Mouse (Mus musculus) stomach, postnatal 0 days (tissue): ENCODE results near the gene Zbtb8a. TPM values are rescaled to one million over a fixed set of nuclear protein-coding genes. Genes with fewer than 3 reads are reported as not detected.

Experiments
- ATAC-seq: fragments of 200-750 bp; cut with Nextera tagmentation; 2 replicates; pipeline ENCODE4 v1.8.0; 2017; ENCODE audit not compliant: low FRiP score, low TSS enrichment
- DNase-seq: peaks from one replicate; pipeline ENCODE4 v3.0.0-alpha.2; 2016; ENCODE audit warnings: low spot score
- H3K27ac ChIP-seq: fragments of 300-500 bp; sonication (generic); replicated peaks from 2 replicates; pipeline ENCODE4 v1.5.1; 2014; ENCODE audit warnings: mild to moderate bottlenecking, control low read depth
- H3K27me3 ChIP-seq: fragments of 300-500 bp; sonication (generic); 2 replicates; pipeline ENCODE4 v1.6.1; 2014; ENCODE audit warnings: low read length; ENCODE audit not compliant: control insufficient read depth, insufficient read depth
- H3K36me3 ChIP-seq: fragments of 300-500 bp; sonication (generic); 2 replicates; pipeline ENCODE4 v1.6.1; 2014; ENCODE audit warnings: low read length, mixed read lengths; ENCODE audit not compliant: control insufficient read depth, insufficient read depth
- H3K4me1 ChIP-seq: fragments of 300-500 bp; sonication (generic); replicated peaks from 2 replicates; pipeline ENCODE4 v1.6.1; 2014; ENCODE audit warnings: antibody characterized with exemption; ENCODE audit not compliant: control insufficient read depth, insufficient read depth
- H3K4me2 ChIP-seq: fragments of 300-500 bp; sonication (generic); replicated peaks from 2 replicates; pipeline ENCODE4 v1.6.1; 2014; ENCODE audit warnings: low read depth, mild to moderate bottlenecking, control low read depth, moderate library complexity
- H3K4me3 ChIP-seq: fragments of 300-500 bp; sonication (generic); 2 replicates; pipeline ENCODE4 v1.5.1; 2014; ENCODE audit warnings: low read depth, low read length, control low read depth
- H3K9ac ChIP-seq: fragments of 300-500 bp; sonication (generic); 2 replicates; pipeline ENCODE4 v1.6.1; 2014; ENCODE audit warnings: mild to moderate bottlenecking, low read length, control low read depth, mixed read lengths
- H3K9me3 ChIP-seq: fragments of 300-500 bp; sonication (generic); 2 replicates; pipeline ENCODE4 v1.6.1; 2016; ENCODE audit warnings: low read length; ENCODE audit not compliant: control insufficient read depth
- CTCF ChIP-seq: IDR thresholded peaks from 2 replicates; pipeline ENCODE4 v1.5.1; 2016; ENCODE audit warnings: antibody characterized with exemption, low read depth, mild to moderate bottlenecking, moderate library complexity
- EP300 ChIP-seq: optimal IDR thresholded peaks from 2 replicates; pipeline ENCODE3; 2016; ENCODE audit warnings: antibody characterized with exemption
- WGBS: fragments of 180-500 bp; shearing (Covaris S2); extraction: QIAGEN DNeasy Blood & Tissue Kit; methylation state at CpG from one replicate; pipeline ENCODE4 v1.1.7; 2014; 5-methylcytosine and 5-hydroxymethylcytosine counted together
- polyA plus RNA-seq: library from polyadenylated mRNA; unstranded; fragments of >200 nt; fragmentation: Nextera tagmentation; extraction: Ambion mirVana; gene quantifications from 2 replicates; pipeline ENCODE4 v1.2.1, GENCODE M21; 2015

Gene Zbtb8a
- polyA plus RNA-seq, 1 experiment from 2014 or later, result 12.2 TPM

GRCm38 (mm10) chr4:129351111-129351510 lies 26.8 kb downstream of the Zbtb8a start:
- H3K4me2 ChIP-seq, result no peak overlapping the region
- H3K4me3 ChIP-seq, result no peak overlapping the region
- WGBS, result 69% methylated on average over 6 of the region's 6 CpGs
- no peak for DNase-seq
- ATAC-seq, result peak; percentile 43; the same call in 1 of the 2 replicates
- H3K9ac ChIP-seq, result no peak overlapping the region
- H3K4me1 ChIP-seq, result no peaks in the 10 kb centered on the region
- no peak for TF ChIP-seq EP300
- TF ChIP-seq CTCF, result no peak
- H3K27me3 ChIP-seq, result no peaks in the 10 kb centered on the region
- H3K9me3 ChIP-seq, result no peaks in the 10 kb centered on the region
- peaks cover 9% of the 10 kb centered on the region for H3K36me3 ChIP-seq
- 0 out of 2 replicates have a peak overlapping the region, but pooled peaks have one; percentile 9 for H3K27ac ChIP-seq

- 6% methylated on average over 1 of the region's 1 CpGs for WGBS
- ATAC-seq, result peak; percentile 84
- H3K9me3 ChIP-seq, result no peaks in the 10 kb centered on the region
Measured at GRCm38 (mm10) chr4:129350644-129351043, 27.3 kb downstream of the Zbtb8a start.

GRCm38 (mm10) chr4:129346481-129347154 lies 31.3 kb downstream of the Zbtb8a start:
- TF ChIP-seq CTCF (no peak), EP300 (no peak)
- H3K9me3 ChIP-seq, result no peaks in the 10 kb centered on the region
- H3K36me3 ChIP-seq, result peaks cover 11% of the 10 kb centered on the region; the same call in 1 of the 2 replicates
- no peak overlapping the region for H3K4me2 ChIP-seq
- H3K4me1 ChIP-seq, result no peaks in the 10 kb centered on the region
- ATAC-seq (no peak), DNase-seq (no peak)
- no peak overlapping the region for H3K27ac ChIP-seq
- H3K27me3 ChIP-seq, result no peaks in the 10 kb centered on the region
- H3K9ac ChIP-seq, result no peak overlapping the region
- WGBS, result 76% methylated on average over 15 of the region's 15 CpGs
- no peak overlapping the region for H3K4me3 ChIP-seq

More at GRCm38 (mm10) chr4:129350644-129351043, 27.3 kb downstream of the Zbtb8a start:
- peak; percentile 86 for DNase-seq
- H3K4me3 ChIP-seq, result no peak overlapping the region
- no peak overlapping the region for H3K27ac ChIP-seq
- H3K27me3 ChIP-seq, result no peaks in the 10 kb centered on the region
- peaks cover 11% of the 10 kb centered on the region; the same call in 1 of the 2 replicates for H3K36me3 ChIP-seq
- H3K4me1 ChIP-seq, result no peaks in the 10 kb centered on the region
- H3K9ac ChIP-seq, result no peak overlapping the region
- TF ChIP-seq CTCF (peak; percentile 97), EP300 (no peak)
- H3K4me2 ChIP-seq, result no peak overlapping the region

- no peaks in the 10 kb centered on the region for H3K9me3 ChIP-seq
- TF ChIP-seq CTCF (no peak), EP300 (no peak)
- H3K9ac ChIP-seq, result no peak overlapping the region
- peaks cover 11% of the 10 kb centered on the region; the same call in 1 of the 2 replicates for H3K36me3 ChIP-seq
- H3K4me3 ChIP-seq, result no peak overlapping the region
- no peak overlapping the region for H3K4me2 ChIP-seq
- no peaks in the 10 kb centered on the region for H3K4me1 ChIP-seq
- WGBS, result 88% methylated on average over 2 of the region's 2 CpGs
- H3K27me3 ChIP-seq, result no peaks in the 10 kb centered on the region
- ATAC-seq, result no peak
- no peak overlapping the region for H3K27ac ChIP-seq
- DNase-seq, result no peak
Measured at GRCm38 (mm10) chr4:129342705-129343104, 35.2 kb downstream of the Zbtb8a start.

- Histone ChIP-seq H3K4me1 (no peaks in the 10 kb centered on the region), H3K9me3 (no peaks in the 10 kb centered on the region), H3K27me3 (no peaks in the 10 kb centered on the region), H3K36me3 (peaks cover 11% of the 10 kb centered on the region; the same call in 1 of the 2 replicates), H3K9ac (no peak overlapping the region), H3K4me2 (no peak overlapping the region), H3K27ac (no peak overlapping the region), H3K4me3 (no peak overlapping the region)
- no peak for ATAC-seq
- WGBS, result 92% methylated on average over 1 of the region's 1 CpGs
- DNase-seq, result no peak
- peak; percentile 47 for TF ChIP-seq CTCF
- TF ChIP-seq EP300, result no peak
Measured at GRCm38 (mm10) chr4:129341888-129342287, 36.0 kb downstream of the Zbtb8a start.

- no peak for ATAC-seq
- 88% methylated on average over 3 of the region's 3 CpGs for WGBS
Measured at GRCm38 (mm10) chr4:129339743-129340142, 38.2 kb downstream of the Zbtb8a start.

More at GRCm38 (mm10) chr4:129339743-129340142, 38.2 kb downstream of the Zbtb8a start:
- Histone ChIP-seq H3K9me3 (no peaks in the 10 kb centered on the region), H3K36me3 (peaks cover 4% of the 10 kb centered on the region; the same call in 1 of the 2 replicates), H3K4me1 (no peaks in the 10 kb centered on the region), H3K27me3 (no peaks in the 10 kb centered on the region), H3K4me3 (no peak overlapping the region), H3K4me2 (no peak overlapping the region), H3K27ac (no peak overlapping the region), H3K9ac (no peak overlapping the region)
- TF ChIP-seq CTCF (no peak), EP300 (no peak)
- DNase-seq, result no peak
